Mouse (Mus musculus) spleen, adult 10 weeks (tissue): Measurements from ENCODE around the gene Pnkp. TPM values are rescaled to one million over a fixed set of nuclear protein-coding genes. Genes with fewer than 3 reads are reported as not detected.

ENCODE experiments used
- polyA plus RNA-seq: library from polyadenylated mRNA; stranded (reverse); fragments of 350-450 nt; fragmentation: Illumina TruSeq; extraction: RNeasy Lipid Tissue Mini Kit (QIAGEN cat#74804); gene quantifications from one replicate; pipeline ENCODE4 v1.2.3, GENCODE M21; 2015; ENCODE audit warnings: low replicate concordance; ENCODE audit not compliant: insufficient read depth

The Pnkp gene
- 22.1 TPM for polyA plus RNA-seq

GRCm38 (mm10) chr7:44857042-44857552, at the start of gene Pnkp:
Gene Pnkp (plus strand): TSS chr7:44857139.

GRCm38 (mm10) chr7:44815721-44816469, 41.0 kb upstream of the Pnkp start, which contains the start of the genes Nup62 and Il4i1:
Gene Nup62 (plus strand): TSS chr7:44816088.
Gene Il4i1 (plus strand): TSS chr7:44816387.

GRCm38 (mm10) chr7:44816470-44817021, 40.4 kb upstream of the Pnkp start, which contains the start of gene Atf5:
Gene Atf5 (minus strand): TSS chr7:44816658.

GRCm38 (mm10) chr7:44848561-44849415, 8.2 kb upstream of the Pnkp start, which contains the start of the genes Akt1s1 and Tbc1d17:
Gene Akt1s1 (plus strand): TSS chr7:44848991.
Gene Tbc1d17 (minus strand): TSS chr7:44849079.

GRCm38 (mm10) chr7:44869697-44870528, 13.0 kb downstream of the Pnkp start, which contains the start of gene Ptov1:
Gene Ptov1 (minus strand): TSS chr7:44869788.

GRCm38 (mm10) chr7:44892276-44892921, 35.5 kb downstream of the Pnkp start, which contains the start of gene Med25:
Gene Med25 (minus strand): TSS chr7:44892712.

GRCm38 (mm10) chr7:44895593-44896434, 38.9 kb downstream of the Pnkp start, which contains the start of gene Fuz:
Gene Fuz (plus strand): TSS chr7:44896079.

Other genes with a start within 250 kb of the Pnkp start
- gene Myh14, start 186.3 kb upstream of the Pnkp start, polyA plus RNA-seq = not detected
- not detected for gene Izumo2, start 148.4 kb upstream of the Pnkp start, polyA plus RNA-seq
- 43.6 TPM for gene Vrk3, start 108.7 kb upstream of the Pnkp start, polyA plus RNA-seq
- gene Zfp473, start 106.1 kb upstream of the Pnkp start, polyA plus RNA-seq = 1.3 TPM
- gene Nup62, start 41.1 kb upstream of the Pnkp start, polyA plus RNA-seq = 19.2 TPM
- 71.8 TPM for gene Il4i1, start 40.8 kb upstream of the Pnkp start, polyA plus RNA-seq
- 10.8 TPM for gene Atf5, start 40.5 kb upstream of the Pnkp start, polyA plus RNA-seq
- 9.0 TPM for gene Akt1s1, start 8.1 kb upstream of the Pnkp start, polyA plus RNA-seq
- gene Tbc1d17, start 8.1 kb upstream of the Pnkp start, polyA plus RNA-seq = 21.1 TPM
- gene Ptov1, start 12.6 kb downstream of the Pnkp start, polyA plus RNA-seq = 4.1 TPM
- gene Med25, start 35.6 kb downstream of the Pnkp start, polyA plus RNA-seq = 14.6 TPM
- gene Fuz, start 38.9 kb downstream of the Pnkp start, polyA plus RNA-seq = 24.7 TPM
- gene Ap2a1, start 72.4 kb downstream of the Pnkp start, polyA plus RNA-seq = 41.2 TPM
- gene Tsks, start 86.1 kb downstream of the Pnkp start, polyA plus RNA-seq = not detected
- gene Cpt1c, start 117.7 kb downstream of the Pnkp start, polyA plus RNA-seq = 1.5 TPM
- 116 TPM for gene Prmt1, start 129.4 kb downstream of the Pnkp start, polyA plus RNA-seq
- 140 TPM for gene Irf3, start 140.5 kb downstream of the Pnkp start, polyA plus RNA-seq
- gene Bcl2l12, start 141.6 kb downstream of the Pnkp start, polyA plus RNA-seq = 6.8 TPM
- gene Scaf1, start 159.2 kb downstream of the Pnkp start, polyA plus RNA-seq = 22.6 TPM
- gene Rras, start 160.8 kb downstream of the Pnkp start, polyA plus RNA-seq = 30.0 TPM
- 4.3 TPM for gene Prr12, start 195.7 kb downstream of the Pnkp start, polyA plus RNA-seq
- 21.1 TPM for gene Nosip, start 205.3 kb downstream of the Pnkp start, polyA plus RNA-seq
- 3.5 TPM for gene Prrg2, start 205.5 kb downstream of the Pnkp start, polyA plus RNA-seq
- 9.4 TPM for gene Rcn3, start 235.1 kb downstream of the Pnkp start, polyA plus RNA-seq
- 45.8 TPM for gene Fcgrt, start 246.7 kb downstream of the Pnkp start, polyA plus RNA-seq